In the genomic region with DNA sequence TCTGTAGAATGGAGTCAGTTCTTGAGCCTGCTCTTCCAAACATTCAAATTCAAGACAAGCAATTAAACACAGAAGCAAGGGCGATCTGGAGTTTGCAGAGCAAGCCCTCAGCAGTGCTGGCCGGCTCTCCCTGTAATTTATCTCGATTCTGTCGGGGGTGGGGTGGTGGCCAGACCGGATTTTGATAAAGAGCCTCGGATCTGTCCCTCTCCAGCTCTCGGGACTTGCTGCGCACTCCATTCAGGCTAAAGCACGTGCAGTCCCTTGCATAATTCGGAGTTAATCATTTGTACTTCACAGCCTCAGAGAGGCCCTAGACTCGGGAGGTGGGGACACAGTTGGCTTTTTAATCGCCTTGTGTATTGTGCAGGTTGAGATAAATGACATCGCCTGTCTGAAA, we compare ENCODE assay signal across 9 mouse cellular contexts.
DNase-seq lines count a peak whose midpoint lies in the region; ATAC-seq and TF ChIP-seq lines count a peak whose summit lies in the region.
"Had no signal": no experiment of that assay in that cellular context is flagged by ENCODE, and none has a peak within 500 bp of the region (broad histone marks: within the 10 kb centered on the region; RNA-seq: fewer than 3 reads in every experiment).

No protein-coding gene starts in this region.

- peak overlapping the region; percentile 40 for H3K4me2 ChIP-seq in heart, postnatal 0 days (ENCODE audit: low read depth, low read length)
- H3K4me2 ChIP-seq in intestine, embryonic 15.5 days (replicated peaks), result peak overlapping the region; percentile 57
- peak overlapping the region; percentile 52 for H3K4me2 ChIP-seq in lung, embryonic 14.5 days
- peak overlapping the region; percentile 37 for H3K4me2 ChIP-seq in stomach, embryonic 15.5 days

- H3K9me3 ChIP-seq in heart, postnatal 0 days (replicated peaks; ENCODE audit: control insufficient read depth, low read length), result no peaks in the 10 kb centered on the region
- no peaks in the 10 kb centered on the region for H3K9me3 ChIP-seq in intestine, embryonic 15.5 days
- H3K9me3 ChIP-seq in lung, embryonic 14.5 days (ENCODE audit: low read depth, low read length), result no peaks in the 10 kb centered on the region
- no peaks in the 10 kb centered on the region for H3K9me3 ChIP-seq in stomach, embryonic 15.5 days

- no peaks in the 10 kb centered on the region for H3K4me1 ChIP-seq in heart, postnatal 0 days (ENCODE audit: control insufficient read depth, insufficient read depth)
- peaks cover 6% of the 10 kb centered on the region; the same call in 1 of the 2 replicates for H3K4me1 ChIP-seq in intestine, embryonic 15.5 days (replicated peaks)
- H3K4me1 ChIP-seq in lung, embryonic 14.5 days (ENCODE audit: insufficient read depth), result no peaks in the 10 kb centered on the region
- peaks cover 8% of the 10 kb centered on the region; the same call in 1 of the 2 replicates for H3K4me1 ChIP-seq in stomach, embryonic 15.5 days

- H3K9ac ChIP-seq in heart, postnatal 0 days (replicated peaks; ENCODE audit: low read depth, low read length), result no peak overlapping the region
- no peak overlapping the region for H3K9ac ChIP-seq in intestine, embryonic 15.5 days
- peak overlapping the region; percentile 27; the same call in 1 of the 2 replicates for H3K9ac ChIP-seq in lung, embryonic 14.5 days
- H3K9ac ChIP-seq in stomach, embryonic 15.5 days, result no peak overlapping the region

- H3K36me3 ChIP-seq in heart, postnatal 0 days (replicated peaks; ENCODE audit: control insufficient read depth, insufficient read depth, low read length), result no peaks in the 10 kb centered on the region
- no peaks in the 10 kb centered on the region for H3K36me3 ChIP-seq in intestine, embryonic 15.5 days
- H3K36me3 ChIP-seq in lung, embryonic 14.5 days (ENCODE audit: insufficient read depth), result no peaks in the 10 kb centered on the region
- no peaks in the 10 kb centered on the region for H3K36me3 ChIP-seq in stomach, embryonic 15.5 days

- 0 out of 2 replicates have a peak overlapping the region, but pooled peaks have one; percentile 7 for H3K4me3 ChIP-seq in heart, postnatal 0 days (ENCODE audit: low read depth, low read length)
- H3K4me3 ChIP-seq in intestine, embryonic 15.5 days (replicated peaks), result no peak overlapping the region
- H3K4me3 ChIP-seq in lung, embryonic 14.5 days (ENCODE audit: low read depth, low read length), result no peak overlapping the region
- H3K4me3 ChIP-seq in stomach, embryonic 15.5 days (replicated peaks), result no peak overlapping the region

- no peak for DNase-seq in heart, postnatal 0 days (ENCODE audit: low spot score)
- DNase-seq in heart, adult 11 months, result no peak
- DNase-seq in lung, embryonic 14.5 days, result peak; percentile 76
- no peak for DNase-seq in spleen, postnatal 14 days (ENCODE audit: low spot score in 2 of 2)
- no peak for DNase-seq in frontal cortex, postnatal 36 days (ENCODE audit: low spot score in 2 of 2)
- DNase-seq: gastrocnemius, postnatal 10 days had no signal

- H3K27me3 ChIP-seq in heart, postnatal 0 days (ENCODE audit: control insufficient read depth, insufficient read depth, low read length), result no peaks in the 10 kb centered on the region
- no peaks in the 10 kb centered on the region for H3K27me3 ChIP-seq in intestine, embryonic 15.5 days (replicated peaks)
- H3K27me3 ChIP-seq in lung, embryonic 14.5 days (ENCODE audit: insufficient read depth, low read length), result no peaks in the 10 kb centered on the region
- no peaks in the 10 kb centered on the region for H3K27me3 ChIP-seq in stomach, embryonic 15.5 days (replicated peaks)

- 2% methylated on average over 13 of the region's 13 CpGs for WGBS in heart, postnatal 0 days
- WGBS in intestine, embryonic 15.5 days, result 2% methylated on average over 13 of the region's 13 CpGs
- whole genome bisulfite sequencing in lung, embryonic 14.5 days, result 1% methylated on average over 13 of the region's 13 CpGs
- 3% methylated on average over 13 of the region's 13 CpGs for WGBS in stomach, embryonic 15.5 days

- ATAC-seq in heart, postnatal 0 days (ENCODE audit: insufficient read depth, low read depth), result no peak
- peak; percentile 92 for ATAC-seq in intestine, embryonic 15.5 days
- ATAC-seq in lung, embryonic 14.5 days (ENCODE audit: insufficient read depth), result peak; percentile 88
- ATAC-seq in stomach, embryonic 15.5 days (ENCODE audit: insufficient read depth, low FRiP score, low read depth), result peak; percentile 88
- no peak for ATAC-seq in erythroblast, adult 5-6 weeks (replicated peaks; ENCODE audit: low FRiP score, poor library complexity, severe bottlenecking)

- no peak for TF ChIP-seq EP300 in heart, postnatal 0 days (IDR thresholded peaks at IDR 0.05; ENCODE audit: low read depth)

- H3K27ac ChIP-seq in heart, postnatal 0 days (ENCODE audit: low read depth), result no peak overlapping the region
- no peak overlapping the region for H3K27ac ChIP-seq in intestine, embryonic 15.5 days
- H3K27ac ChIP-seq in lung, embryonic 14.5 days (ENCODE audit: low read depth), result peak overlapping the region; percentile 80
- H3K27ac ChIP-seq in stomach, embryonic 15.5 days, result no peak overlapping the region

- TF ChIP-seq CTCF in heart, postnatal 0 days (IDR thresholded peaks at IDR 0.05; ENCODE audit: low read depth), result no peak
- TF ChIP-seq CTCF in lung, embryonic 14.5 days (IDR thresholded peaks at IDR 0.05; ENCODE audit: low read depth), result no peak

Comparison
In these comparisons a context has a peak if more than half of its experiments do, and no peak if none do; other contexts are left out.
1. ATAC-seq: peak in intestine, embryonic 15.5 days (single experiment), lung, embryonic 14.5 days (single experiment) and stomach, embryonic 15.5 days (single experiment); none in heart, postnatal 0 days (single experiment) and erythroblast, adult 5-6 weeks (single experiment).
2. Peak in every context shown above with its lines, with median percentiles within 50 percentile points of each other: H3K4me2 ChIP-seq.